Mouse (Mus musculus) Muller cell, postnatal 12 days (primary cell): ENCODE data around the gene Olfr560.

ENCODE experiments used
- DNase-seq: peaks from one replicate; pipeline ENCODE4 v3.0.0-alpha.2; 2015; ENCODE audit errors: inconsistent ontology term

Olfr560 gene

DNA sequence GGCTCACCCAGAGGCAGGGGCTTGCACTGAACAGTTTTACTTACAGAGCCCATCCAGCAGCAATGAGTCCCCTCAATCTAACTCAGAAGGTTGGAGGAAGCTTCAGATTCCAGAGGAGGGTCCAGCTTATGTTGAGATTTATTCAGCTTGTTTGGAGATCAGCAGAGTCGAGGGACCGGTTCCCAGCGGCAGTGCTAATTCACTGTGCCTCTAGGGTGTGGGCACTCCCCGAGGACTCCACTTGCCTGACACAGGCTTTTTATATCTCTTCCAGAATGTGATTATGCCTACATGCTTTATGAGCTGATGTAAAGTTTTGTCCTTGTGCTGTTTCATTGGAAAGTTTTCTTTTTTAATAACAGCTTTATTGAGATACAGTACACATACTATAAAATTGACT lies at the start of gene Olfr560, which contains the start of gene Olfr78:
Gene Olfr560 (minus strand): TSS at position 101 of the 400 bp plus-strand sequence.
Gene Olfr78 (minus strand): TSS at position 206 of the 400 bp plus-strand sequence.
- no peak for DNase-seq

DNA sequence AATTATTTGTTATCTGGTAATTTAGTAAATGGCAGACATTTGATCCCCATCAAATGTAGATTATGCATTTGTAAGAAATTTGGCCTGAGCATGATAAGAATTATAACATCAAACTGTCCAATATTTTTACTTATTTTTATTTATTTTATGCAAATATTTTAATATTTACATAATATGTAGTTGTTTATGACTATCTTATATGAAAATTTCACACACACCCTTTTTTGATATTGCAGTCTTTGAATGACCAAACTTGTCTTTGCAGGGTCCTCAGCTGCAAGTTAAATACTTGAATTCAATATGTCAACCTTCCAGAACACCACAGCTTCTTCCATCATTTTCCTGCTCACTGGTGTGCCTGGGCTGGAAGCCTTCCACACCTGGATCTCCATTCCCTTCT lies 44.0 kb upstream of the Olfr560 start, which contains the start of gene Olfr564:
Gene Olfr564 (plus strand): TSS at position 301 of the 400 bp plus-strand sequence.
- no peak for DNase-seq

DNA sequence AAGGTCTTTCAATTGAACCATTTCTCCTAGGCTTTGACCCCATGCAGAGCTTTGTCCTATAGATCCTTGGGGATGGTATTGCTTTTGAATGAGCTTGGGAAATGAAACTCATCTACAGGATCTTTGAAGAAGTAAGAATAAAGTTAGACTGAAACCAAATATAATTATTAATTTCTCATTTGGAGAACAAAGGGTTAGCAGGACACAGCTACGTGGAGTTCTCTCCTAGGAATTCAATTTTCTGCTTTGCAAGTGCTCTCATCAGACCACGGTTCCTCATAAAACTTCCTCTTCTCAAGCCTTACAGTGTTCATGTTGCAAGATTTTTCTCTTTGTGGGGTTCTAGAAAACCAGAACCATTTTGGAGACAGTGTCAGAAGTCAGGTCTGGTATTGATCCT lies 11.8 kb upstream of the Olfr560 start, which contains the start of gene Olfr561:
Gene Olfr561 (plus strand): TSS at position 301 of the 400 bp plus-strand sequence.
- no peak for DNase-seq

- no peak for DNase-seq
Observed at GRCm38 (mm10) chr7:102752086-102752485, 7.1 kb downstream of the Olfr560 start.

DNA sequence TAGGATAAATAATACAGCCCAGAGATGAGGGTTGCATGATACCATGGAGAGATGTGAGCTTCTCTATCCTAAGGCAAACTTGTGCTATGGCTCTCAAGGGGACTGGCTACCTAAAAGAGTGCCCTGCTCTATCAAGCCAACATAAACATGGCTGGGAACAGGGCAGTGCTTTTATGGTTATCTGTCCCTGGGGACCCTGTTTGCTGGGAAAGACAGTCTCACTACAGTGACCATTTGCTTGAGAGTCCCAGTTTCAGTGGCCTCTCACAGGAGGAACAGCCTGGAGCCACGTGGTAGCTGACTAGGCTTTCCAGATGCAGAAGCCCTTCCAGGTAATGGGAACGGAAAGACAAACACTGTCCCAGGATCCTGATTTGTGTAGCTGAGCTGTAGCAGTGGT lies 21.5 kb downstream of the Olfr560 start:
- DNase-seq, result no peak

- no peak for DNase-seq
Observed at GRCm38 (mm10) chr7:102733793-102734192, 25.4 kb downstream of the Olfr560 start.

DNA sequence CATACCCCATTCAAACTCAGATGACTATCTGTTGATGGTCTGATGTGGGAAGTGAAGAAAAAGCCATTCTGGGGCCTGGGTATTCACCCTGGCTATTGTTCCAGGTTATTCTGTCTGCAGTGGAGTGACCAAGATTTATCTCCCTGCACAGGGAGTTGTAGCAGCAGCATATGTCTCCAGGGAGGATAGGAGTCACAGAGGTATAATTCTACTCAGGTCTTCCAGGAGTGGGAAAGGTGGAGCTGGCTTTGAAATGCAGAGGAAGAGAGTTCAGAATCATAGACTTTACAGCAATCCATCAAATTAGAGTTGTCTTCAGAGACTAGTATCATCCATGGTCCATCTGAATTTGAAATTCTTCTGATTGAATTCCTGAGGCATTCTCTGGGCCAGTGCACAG lies 31.8 kb downstream of the Olfr560 start, which contains the start of gene Olfr559:
Gene Olfr559 (minus strand): TSS at position 101 of the 400 bp plus-strand sequence.
- DNase-seq, result no peak

GRCm38 (mm10) chr7:102718970-102719369 lies 40.2 kb downstream of the Olfr560 start, which contains the start of gene Olfr33:
Olfr33 (minus strand) TSS chr7:102719070.
- DNase-seq, result no peak

DNA sequence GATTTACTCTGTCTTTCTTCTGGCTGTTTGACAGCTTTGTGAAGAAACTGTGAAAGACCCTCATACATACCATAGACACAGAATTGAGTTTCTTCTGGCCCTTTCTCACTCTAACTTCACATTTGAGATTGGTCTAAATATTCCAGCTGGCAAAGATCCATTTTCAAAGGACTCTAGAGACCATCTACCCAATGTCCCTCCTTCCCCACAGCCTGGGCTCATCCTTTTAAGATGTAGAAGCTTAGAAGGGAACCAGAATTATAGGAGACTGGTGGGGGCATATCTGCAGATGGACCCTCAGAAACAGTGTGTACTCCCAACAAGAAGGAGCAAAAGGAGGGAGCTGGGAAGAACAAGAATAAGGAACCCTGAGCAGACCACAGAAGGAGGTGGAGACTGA lies 57.3 kb downstream of the Olfr560 start, which contains the start of gene Olfr558:
Gene Olfr558 (plus strand): TSS at position 301 of the 400 bp plus-strand sequence.
- no peak for DNase-seq
